Mouse (Mus musculus) lung, postnatal 14 days (tissue): Measurements from ENCODE around the gene Kazn.

Experiments used
- DNase-seq: peaks from one replicate; pipeline ENCODE4 v3.0.0; 2021

The Kazn gene

DNA sequence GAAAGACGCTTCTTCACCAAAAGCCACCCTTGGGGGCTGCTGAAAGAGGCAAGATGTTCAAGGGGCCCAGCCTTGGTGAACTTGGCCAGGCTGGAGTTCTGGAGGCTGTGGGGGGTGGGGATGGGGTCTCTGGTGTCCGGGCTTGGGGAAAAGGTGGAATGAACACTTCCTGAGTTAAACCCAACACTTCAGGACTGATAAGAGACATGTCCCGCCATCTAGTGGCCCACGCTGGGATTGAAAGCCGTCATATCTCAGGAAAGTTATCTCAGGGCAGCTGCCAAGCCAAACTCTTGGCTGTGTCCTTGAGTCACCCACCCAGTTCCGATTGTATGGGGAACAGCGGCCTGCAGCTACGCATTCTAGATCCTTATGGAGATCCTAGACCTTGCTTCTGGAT lies 140.9 kb downstream of the Kazn start:
- peak; percentile 89 for DNase-seq

DNA sequence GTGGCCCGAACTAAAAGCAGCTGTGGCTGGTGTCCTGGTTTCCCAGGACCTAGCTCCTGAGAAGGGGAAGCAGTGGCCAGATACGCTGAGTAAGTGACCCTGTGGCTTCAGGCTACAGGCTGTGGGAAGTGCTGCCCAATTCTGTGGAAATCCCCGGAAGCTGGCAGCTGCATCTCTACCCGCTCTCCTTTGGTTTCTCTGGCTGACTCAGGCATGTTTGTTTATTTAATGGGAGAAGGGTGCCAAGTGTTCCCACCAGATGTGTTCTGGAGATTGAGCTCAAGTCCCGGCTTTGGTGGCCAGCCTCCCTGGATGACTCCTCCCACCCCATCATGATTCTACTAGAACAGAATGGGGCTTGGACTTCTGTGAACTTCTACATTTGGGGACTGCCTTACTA lies 141.3 kb downstream of the Kazn start:
- peak; percentile 75 for DNase-seq

DNA sequence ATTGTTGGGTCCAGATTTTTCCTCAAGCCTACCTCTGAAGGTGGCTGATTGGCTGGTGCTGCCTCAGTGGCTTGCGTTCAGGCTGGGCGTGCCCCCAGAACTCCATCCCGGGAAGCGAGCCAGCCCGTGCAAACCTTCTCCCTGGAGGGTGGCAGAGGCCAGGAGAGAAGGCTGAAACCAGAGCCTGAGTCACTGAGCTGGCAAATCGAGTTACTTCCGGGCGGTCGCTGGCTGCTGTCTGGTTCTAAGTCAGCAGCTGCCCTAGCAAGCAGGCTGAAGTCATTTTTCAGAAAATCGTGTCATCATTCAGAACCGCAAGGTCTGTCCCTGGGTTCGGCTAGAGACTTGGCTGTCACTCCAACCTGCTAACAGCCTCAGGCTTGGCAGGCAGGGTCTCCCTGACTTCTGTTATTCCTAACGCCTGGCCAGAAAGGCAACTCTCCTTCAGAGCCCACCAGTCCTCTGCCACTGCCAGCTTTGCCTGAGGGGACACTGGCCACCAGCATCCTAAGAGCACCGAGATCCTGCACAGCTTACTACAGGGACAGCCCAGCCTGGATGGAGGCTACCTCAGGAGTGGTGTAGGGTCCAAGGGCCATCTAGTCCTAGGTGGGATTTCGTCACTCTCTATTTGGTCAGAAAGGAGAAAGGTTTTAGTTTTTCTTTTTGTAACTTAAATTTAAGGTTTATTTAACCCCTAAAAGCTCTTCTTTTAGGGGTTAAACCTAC lies 143.5 kb downstream of the Kazn start:
- DNase-seq: peak; percentile 50

DNA sequence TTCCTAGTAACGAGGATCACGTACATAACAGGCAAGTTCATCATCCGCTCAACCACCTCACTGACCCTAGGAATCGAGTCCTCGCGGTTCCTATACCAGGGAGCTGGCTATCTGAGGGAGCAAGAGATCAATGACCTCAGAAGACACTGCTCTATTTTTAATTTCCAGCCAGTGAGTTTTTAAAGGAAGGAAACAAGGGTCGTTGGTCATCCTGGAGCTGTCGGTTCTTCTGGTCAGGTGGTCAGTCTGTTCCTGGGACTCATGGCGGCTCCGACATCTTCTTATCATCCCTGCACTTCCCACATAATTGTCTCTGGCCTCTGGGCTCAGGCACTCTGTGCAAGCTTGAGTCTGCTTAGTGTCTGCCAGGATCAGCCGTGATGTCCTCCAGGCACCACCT lies 144.8 kb downstream of the Kazn start:
- DNase-seq: no peak

DNA sequence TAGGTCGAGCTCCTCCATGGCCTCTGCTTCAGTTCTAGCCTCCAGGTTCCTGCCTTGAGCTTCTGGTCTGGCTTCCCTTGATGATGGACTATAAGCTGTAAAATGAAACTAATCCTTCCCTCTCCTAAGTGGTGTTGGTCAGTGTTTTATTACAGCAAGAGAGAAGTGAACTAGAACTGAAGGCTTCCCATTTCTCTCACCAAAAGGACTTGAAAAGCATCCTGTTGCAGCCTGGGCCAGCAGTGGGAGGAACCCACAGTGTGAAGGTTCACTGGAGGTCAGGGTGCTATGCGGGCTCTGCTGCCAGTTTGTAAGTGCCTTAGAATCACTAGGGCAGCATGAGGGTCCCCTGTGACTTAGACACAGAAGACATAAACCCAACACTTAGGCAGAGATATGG lies 148.1 kb downstream of the Kazn start:
- DNase-seq: no peak

DNA sequence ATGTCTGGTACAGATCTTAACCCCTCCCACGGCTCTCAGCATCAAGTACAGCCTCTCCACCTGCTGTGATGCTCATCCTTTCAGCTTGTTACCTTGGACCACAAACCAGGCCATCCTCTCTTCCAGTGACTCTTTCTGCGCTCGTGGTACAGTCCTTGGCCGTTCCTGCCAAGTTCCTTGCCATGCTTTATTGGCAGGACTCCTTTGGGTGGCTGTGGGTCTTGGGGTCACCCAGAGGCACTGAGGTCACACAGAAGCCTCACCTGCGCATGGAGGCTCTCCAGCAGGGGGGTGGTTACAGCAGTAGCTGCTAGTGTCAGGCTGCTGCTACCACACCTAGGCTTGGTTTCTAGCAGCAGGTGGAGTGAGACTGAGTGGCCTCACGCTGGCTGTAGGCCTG lies 149.2 kb downstream of the Kazn start:
- DNase-seq: no peak

DNA sequence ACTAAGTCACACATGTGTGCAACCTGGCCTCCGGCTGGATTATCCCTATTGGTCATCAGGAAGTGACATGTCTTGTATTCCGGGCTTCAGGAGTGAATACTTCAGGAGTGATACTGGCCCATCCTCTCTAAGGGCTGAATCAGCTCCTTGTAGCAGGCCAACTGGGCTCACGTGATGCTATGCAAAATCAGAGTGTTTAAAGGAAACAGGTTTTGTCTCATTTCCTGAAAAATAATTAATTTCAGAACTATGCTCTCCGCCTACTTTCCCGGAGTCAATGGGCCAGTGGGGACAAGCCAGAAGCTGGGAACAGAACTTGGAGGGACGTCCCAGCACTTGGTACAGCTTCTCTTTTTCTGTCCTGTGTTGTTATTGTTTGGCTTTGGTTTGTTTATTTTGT lies 150.4 kb downstream of the Kazn start:
- no peak for DNase-seq

DNA sequence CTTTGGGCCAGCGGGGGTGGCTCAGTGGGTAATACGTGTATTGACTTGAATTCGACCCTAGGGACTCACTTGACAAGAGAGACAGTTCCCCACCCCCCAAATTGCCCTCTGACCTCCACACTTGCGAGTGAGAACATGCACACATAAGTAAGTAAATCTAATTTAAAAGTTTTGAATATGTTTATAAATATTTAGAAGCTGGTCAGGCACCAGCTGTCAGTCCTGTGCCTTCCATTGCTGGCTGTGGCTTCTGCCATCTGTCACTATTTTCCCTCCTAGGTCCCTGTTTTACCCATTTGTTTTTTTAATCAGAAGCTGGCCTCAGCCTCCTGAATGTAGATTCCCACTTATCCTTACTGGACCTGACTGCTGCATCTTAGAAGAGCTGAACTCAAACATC lies 150.8 kb downstream of the Kazn start:
- no peak for DNase-seq

DNA sequence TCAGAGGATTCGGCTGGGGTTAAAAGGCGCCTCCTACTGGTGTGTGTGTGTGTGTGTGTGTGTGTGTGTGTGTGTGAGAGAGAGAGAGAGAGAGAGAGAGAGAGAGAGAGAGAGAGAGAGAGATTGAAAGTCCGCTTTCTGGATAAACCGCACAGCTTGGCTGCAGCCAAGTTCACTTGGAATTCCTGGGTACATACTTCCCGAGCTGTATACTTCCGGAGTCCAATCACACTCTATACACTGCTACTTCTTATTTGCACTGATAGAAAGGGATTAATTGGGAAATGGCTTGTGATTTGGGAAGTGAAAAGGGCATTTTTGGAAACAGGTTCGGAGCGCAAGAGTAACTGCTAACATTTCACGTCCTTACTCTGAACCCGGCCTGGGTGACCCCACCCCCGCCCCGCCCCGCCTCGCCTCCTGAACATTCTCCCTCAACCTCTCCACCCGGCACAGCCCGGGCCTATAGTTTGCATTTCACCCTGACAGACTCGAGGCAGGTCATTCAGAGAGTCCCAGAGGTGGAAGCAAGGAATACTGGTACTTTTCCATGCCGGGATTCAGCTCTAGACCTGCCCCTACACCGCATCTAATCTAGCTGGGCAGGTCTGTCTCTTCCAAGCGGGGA lies 154.2 kb downstream of the Kazn start:
- no peak for DNase-seq

DNA sequence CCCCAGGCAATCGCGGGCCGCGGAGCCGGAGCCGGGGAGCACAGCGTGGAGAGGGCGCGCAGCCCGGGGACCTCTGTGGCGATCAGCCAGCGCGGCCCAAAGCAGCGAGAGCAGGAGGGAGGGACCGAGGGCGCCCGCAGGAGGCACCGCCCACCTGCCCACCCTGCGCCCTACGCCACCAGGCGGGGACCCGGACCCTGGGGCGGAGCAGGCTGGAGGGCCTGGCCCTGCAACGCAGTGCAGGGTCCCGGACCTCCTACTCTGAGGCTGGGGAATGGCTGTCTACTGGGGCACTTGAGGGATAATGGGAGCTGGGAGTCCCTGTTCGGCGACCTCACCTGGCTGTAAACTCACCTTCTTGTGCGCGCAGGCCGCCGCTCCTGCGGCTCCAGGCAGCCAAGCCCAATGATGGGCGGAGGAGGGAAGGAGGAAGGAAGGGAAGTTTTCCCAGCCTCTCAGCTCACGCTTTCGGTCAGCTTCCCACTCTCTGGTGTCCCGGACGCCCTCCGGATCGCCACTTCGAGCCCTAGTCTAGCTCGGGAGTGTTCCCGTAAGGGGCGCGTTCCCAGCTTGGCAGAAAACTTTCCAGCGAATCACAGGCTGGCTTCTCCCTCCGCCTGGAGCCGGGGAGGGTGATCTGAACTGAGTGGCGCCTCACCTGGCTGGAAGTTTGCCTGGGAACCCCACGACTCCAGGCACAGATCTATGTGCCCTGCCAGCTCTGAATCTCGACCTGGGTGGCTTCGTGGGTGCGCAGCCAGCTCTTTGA lies 154.9 kb downstream of the Kazn start, which contains the start of gene Tmem51:
Gene Tmem51, minus strand, starts transcription at position 174 of the 769 bp plus-strand sequence.
- DNase-seq: peak; percentile 64

DNA sequence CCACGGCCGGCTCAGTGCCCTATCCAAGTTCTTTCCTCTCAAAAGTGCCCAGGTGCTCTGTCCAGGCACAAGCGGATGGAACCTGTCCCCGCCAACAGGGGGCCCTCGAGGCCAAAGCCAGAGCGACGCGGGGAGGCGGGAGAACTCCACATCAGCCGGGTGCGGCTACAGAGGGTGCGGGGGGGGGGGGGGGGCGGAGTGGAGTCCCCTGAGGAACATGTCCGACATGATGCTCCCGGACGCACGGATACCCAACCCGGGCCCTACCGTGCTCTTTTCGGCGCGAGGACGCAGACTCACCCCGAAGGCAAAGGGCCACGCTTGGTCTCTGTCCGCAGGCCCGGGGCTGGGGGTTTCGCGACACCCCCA lies 155.5 kb downstream of the Kazn start:
- peak; percentile 81 for DNase-seq

DNA sequence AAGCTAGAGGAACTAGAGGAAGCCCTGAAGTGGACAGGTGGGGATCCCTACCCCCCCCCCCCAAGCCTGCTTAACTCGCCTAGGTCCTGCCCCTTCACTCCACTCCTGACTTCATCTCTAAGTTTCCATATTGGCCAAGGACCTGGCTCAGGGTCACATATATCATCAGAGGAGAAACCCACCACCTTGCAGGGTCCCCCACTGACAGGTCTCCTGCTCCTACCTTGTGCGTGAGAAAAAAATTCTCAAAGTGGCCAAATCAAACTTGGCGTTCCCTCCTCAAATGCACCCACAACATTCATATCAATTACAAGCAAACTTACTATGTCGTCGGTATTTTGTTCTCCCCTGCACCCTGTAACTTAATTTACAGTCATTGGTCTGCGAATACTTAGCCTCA lies 156.0 kb downstream of the Kazn start:
- DNase-seq: no peak

DNA sequence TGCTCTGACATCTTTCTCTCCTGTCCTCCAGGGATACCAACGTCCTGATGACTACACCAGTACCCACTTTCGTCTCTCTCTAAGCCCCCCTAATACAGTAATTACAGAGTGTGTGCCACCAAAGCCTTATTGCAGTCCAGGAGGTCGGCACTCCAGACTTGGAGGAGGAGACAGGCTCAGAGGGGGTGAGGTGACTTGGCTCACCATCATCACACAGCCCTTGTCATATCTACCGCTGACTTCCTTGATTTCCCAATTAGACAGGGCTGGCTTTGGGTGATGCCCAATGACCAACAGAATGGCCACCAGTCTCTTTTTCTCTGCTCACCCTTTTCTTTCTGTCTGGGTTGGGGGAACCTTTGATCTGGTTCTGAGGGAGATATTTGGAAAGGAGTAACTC lies 156.5 kb downstream of the Kazn start:
- DNase-seq: no peak

DNA sequence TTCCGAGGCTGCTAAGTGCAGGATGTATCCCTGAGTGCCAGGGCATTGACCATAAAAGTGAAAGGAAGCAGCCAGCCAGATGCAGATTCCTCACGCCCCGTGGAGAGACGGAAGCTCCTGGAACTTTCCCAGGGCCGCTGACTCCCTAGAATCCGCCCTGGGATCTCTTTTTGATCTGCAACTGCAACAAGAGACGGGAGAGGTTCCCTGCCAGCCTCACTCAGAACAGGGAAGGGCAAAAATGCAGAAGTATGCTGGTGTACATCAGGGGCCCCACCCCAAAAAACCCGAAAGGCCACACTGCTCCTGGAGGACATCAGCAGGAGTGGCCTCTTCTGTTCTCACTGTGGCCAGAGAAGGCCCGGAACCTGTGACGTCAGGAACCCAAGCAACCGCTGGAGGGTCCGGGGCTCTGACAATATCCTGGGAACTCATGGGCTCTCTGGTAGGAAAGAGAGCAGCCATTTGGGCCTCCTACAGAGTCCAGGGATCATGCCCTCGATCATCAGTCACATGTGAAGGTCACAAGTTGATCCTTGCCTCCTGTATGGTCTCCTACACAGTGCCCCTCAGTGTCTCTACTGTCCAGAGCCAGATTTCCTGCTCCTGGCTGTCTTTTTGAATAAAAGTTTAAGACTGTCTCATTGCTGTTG lies 157.4 kb downstream of the Kazn start:
- peak; percentile 41 for DNase-seq

DNA sequence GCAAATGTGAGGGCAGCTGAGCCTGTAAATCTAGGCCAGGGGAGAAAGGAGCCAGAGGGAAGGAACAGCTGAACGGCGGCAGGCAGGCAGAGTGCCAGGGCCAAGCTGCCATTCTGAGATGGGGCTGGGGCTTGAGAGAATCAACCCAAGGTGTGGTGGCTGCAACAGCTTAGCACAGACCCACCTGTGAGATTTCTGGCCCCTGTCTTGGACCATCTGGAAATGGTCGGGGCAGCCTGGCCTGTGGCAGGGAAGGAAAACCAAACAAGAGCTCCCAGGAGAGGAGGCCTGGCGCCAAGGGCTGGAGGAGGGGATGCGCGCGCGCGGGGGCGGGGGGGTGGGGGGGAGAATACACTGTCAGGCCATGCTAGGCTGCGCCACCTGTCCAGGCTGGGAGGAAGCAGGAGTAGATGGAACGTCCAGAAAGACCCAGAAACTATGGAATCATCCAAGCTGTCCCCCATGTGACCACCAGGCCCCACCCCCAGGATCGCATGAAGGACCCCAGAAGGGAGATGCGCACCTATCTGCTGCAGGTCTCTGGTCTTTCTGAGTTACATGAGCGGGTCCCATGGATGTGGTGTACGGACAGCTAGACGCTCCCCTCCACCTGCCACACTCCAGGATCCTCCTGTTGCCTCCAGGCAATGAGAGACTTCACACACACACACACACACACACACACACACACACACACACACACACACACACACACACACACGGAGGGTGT lies 158.1 kb downstream of the Kazn start:
- DNase-seq: peak; percentile 31

DNA sequence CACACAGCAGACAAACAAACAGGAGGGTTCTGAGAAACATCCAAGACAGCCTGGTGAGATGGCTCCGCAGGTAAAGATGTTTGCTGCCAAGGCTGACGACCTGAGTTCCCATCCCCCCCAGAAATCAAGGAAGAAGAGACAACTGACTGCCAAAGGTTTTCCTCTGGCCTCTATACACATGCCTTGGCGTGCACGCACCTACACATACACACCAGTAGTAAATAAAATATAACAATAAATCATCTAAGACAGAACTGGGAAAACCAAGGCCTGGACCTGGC lies 158.8 kb downstream of the Kazn start:
- DNase-seq: no peak

DNA sequence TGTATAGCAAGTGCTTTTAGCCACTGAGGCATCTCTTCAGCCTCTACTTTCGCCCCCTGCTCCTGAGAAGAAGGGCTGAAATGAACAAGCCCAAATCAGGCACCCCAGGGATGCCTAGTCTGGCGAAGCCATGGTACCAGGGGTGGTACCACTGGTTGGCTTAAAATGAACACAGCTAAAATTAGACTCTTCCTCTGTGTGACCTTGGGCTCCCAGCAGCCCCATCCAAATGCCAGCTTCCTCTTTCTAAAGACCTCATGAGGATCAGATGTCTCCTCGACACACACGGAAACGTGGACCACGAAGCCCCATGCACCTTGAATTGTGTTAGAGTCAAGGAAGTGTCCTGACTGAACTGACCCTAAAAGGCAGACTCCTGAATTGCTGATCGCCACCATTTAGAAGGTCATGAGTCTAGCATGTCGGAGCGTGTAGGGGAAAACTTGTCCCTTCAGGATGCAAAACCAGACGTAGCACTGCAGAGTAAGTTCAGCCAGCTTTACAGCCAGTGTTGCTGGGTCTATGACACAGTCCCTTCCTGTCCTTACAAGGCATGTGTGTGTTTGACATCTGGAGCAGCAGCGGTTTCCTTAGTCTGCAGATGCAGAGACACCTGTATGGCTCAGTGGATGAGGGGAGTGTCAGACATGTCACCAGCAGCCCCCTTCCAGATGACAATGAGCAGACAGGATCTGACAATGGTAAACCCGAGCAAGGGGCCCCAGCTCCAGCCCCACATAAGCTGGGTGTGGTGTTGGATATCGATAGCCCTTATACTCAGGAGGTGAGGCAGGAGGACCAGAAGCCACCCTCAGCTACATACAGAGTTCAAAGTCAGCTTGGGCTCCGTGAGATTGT lies 159.3 kb downstream of the Kazn start:
- no peak for DNase-seq

DNA sequence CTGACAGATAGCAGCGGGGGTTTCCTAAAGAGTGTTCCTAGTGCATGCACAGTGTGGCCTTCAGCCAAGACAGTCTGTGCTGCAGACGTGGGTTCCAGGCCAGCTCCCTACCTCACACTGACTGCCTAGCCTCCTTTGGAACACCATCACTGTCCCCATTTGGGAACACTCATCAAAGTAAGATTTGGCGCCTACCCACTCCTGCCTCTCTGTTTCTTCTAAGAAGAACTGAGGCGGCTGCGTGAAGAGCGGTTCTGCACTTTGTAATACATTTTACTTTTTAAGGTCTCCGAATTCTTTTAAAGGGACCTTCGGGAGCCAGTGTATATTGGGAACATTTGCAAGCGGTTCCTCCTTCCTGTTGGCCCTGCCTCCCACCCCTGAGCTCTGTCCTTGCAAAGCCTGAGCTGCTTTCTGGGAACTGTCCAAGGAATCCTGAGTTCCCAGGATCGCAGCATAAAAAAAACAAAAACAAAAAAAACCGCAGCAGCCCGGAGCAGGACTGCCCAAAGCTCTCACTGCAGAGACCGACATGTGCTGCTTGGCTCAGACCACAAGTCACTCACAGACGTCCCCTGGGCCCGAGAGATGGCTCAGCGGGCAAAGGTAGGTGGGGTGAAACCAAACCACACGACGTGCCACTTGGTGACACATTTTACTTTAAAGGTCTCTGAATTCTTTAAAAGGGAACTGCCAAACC lies 161.5 kb downstream of the Kazn start:
- peak; percentile 38 for DNase-seq

DNA sequence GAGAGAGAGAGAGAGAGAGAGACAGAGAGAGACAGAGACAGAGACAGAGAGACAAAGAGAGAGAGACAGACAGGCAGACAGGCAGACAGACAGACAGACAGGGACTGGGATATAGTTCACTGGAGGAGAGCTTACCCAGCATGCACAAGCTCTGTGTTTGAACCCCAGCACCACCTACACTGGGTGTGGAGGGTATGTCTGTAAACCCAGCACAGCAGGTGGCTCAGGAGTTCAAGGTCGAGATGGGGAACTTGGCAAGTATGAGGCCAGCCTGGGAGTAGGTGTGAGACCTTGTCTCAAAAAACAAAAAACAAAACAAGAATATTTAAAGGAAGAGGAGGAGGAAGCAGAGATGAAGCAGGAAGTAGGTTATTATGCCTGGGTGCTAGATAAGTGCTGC lies 162.3 kb downstream of the Kazn start:
- DNase-seq: no peak

DNA sequence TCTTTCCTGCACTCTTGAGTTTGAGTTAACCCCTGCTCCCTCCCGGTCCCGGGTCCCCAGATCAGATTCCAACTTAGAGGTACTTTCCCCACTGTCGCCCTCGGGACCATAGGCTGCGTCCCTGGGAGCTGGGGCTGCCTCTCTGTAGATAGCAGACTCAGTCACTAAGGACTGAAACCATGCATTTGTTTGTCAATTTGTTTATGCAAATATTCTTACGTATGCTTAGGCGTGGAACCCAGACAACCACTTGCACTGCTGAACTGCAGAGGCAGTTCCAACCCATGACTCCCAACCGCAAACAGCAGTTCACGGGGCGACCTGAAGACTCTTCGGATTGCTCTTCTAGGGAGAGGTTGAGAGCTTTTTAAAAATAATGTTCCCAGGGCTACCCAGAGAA lies 163.3 kb downstream of the Kazn start:
- DNase-seq: no peak

DNA sequence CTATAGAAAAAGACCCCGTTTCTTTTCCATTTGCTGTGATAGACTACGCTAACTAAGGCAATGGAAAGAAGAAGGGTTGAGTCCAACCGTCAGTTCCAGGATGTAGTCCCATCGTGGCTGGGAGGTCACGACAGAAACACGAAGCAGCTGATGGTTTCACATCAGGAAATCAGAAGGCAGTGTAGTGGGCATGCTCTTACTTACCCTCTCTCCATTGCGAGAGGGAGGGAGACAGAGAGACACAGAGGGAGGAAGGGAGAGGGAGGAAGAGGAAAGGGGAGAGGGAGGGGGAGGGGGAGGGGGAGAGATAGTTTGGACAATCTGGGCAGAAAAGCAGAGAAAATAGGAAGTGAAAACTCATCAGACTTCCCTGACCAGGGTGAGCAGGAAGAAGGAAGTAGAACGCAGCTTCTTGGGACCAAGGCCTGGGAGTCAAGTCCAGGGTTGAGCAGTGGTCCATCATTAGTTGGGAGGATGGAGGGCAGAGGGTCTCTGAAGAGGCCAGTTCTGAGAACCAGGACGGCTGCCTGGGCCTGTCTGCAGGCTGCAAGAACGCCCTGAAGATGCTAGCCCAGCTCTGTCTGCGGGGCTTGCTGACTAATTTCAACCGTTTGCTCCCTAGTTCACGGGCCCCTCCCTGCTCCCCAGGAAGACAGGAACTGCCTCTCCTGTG lies 165.0 kb downstream of the Kazn start:
- no peak for DNase-seq
